Mouse (Mus musculus) lung, embryonic 15.5 days (tissue): ENCODE data around the gene Glra1. TPM values are rescaled to one million over a fixed set of nuclear protein-coding genes. Genes with fewer than 3 reads are reported as not detected.
A peak's percentile ranks its signal among the peaks of the same experiment; 100 is the strongest.
"Not testable (repeated sequence)": the region's sequence is repeated elsewhere in the genome, so short reads cannot be mapped to it uniquely, and the experiment has no call there.

Experiments
- ATAC-seq: fragments of 200-750 bp; cut with Nextera tagmentation; 2 replicates; pipeline ENCODE4 v1.8.0; 2017; ENCODE audit warnings: moderate number of reproducible peaks, borderline replicate concordance; ENCODE audit not compliant: low FRiP score, low TSS enrichment; ENCODE audit errors: extremely low read depth
- H3K27ac ChIP-seq: fragments of 300-500 bp; sonication (generic); 2 replicates; pipeline ENCODE4 v1.5.1; 2015; ENCODE audit warnings: moderate library complexity, mild to moderate bottlenecking, inconsistent platforms
- H3K27me3 ChIP-seq: fragments of 300-500 bp; sonication (generic); 2 replicates; pipeline ENCODE4 v1.6.1; 2015; ENCODE audit warnings: inconsistent platforms
- H3K36me3 ChIP-seq: fragments of 300-500 bp; sonication (generic); 2 replicates; pipeline ENCODE4 v1.6.1; 2015; ENCODE audit warnings: inconsistent platforms
- H3K4me1 ChIP-seq: fragments of 300-500 bp; sonication (generic); 2 replicates; pipeline ENCODE4 v1.6.1; 2015; ENCODE audit warnings: inconsistent platforms
- H3K4me2 ChIP-seq: fragments of 300-500 bp; sonication (generic); 2 replicates; pipeline ENCODE4 v1.6.1; 2015; ENCODE audit warnings: inconsistent platforms, mild to moderate bottlenecking, moderate library complexity
- H3K4me3 ChIP-seq: fragments of 300-500 bp; sonication (generic); 2 replicates; pipeline ENCODE4 v1.5.1; 2015; ENCODE audit warnings: mild to moderate bottlenecking, inconsistent platforms
- H3K9ac ChIP-seq: fragments of 300-500 bp; sonication (generic); 2 replicates; pipeline ENCODE4 v1.6.1; 2015; ENCODE audit warnings: inconsistent platforms
- H3K9me3 ChIP-seq: fragments of 300-500 bp; sonication (generic); 2 replicates; pipeline ENCODE4 v1.6.1; 2016; ENCODE audit warnings: inconsistent platforms
- WGBS: fragments of 180-500 bp; shearing (Covaris S2); methylation state at CpG from one replicate; pipeline ENCODE4 v1.1.7; 2015; 5-methylcytosine and 5-hydroxymethylcytosine counted together
- polyA plus RNA-seq: library from polyadenylated mRNA; unstranded; fragments of >200 nt; fragmentation: Nextera tagmentation; extraction: Ambion mirVana; gene quantifications from 2 replicates; pipeline ENCODE4 v1.2.1, GENCODE M21; 2015

The Glra1 gene
- polyA plus RNA-seq: 0.08 TPM in 1 of 2 replicates, not detected in the other

GRCm38 (mm10) chr11:55607808-55608523, at the start of gene Glra1:
TSS of gene Glra1 (minus strand) at chr11:55608198.
- Histone ChIP-seq H3K4me2 (no peak within 1 kb of the TSS), H3K9ac (no peak within 1 kb of the TSS), H3K4me1 (no peaks in the 10 kb centered on the region), H3K9me3 (no peaks in the 10 kb centered on the region), H3K27me3 (peaks cover 17% of the 10 kb centered on the region), H3K4me3 (no peak within 1 kb of the TSS), H3K36me3 (no peaks in the 10 kb centered on the region), H3K27ac (no peak within 1 kb of the TSS)
- WGBS: 1% methylated on average over 36 of the region's 36 CpGs
- peak; percentile 62; the same call in 1 of the 2 replicates for ATAC-seq

- no peaks in the 10 kb centered on the region for H3K36me3 ChIP-seq
- no peak for ATAC-seq
- WGBS: 31% methylated on average over 4 of the region's 4 CpGs
- H3K9me3 ChIP-seq: no peaks in the 10 kb centered on the region
- H3K9ac ChIP-seq: no peak overlapping the region
- no peaks in the 10 kb centered on the region for H3K4me1 ChIP-seq
- H3K4me3 ChIP-seq: no peak overlapping the region
- H3K4me2 ChIP-seq: no peak overlapping the region
- H3K27ac ChIP-seq: no peak overlapping the region
- no peaks in the 10 kb centered on the region for H3K27me3 ChIP-seq
These were observed 29.0 kb upstream of the Glra1 start for GRCm38 (mm10) chr11:55636961-55637360.

- Histone ChIP-seq H3K27ac (no peak overlapping the region), H3K27me3 (no peaks in the 10 kb centered on the region), H3K4me1 (no peaks in the 10 kb centered on the region), H3K36me3 (no peaks in the 10 kb centered on the region), H3K9ac (no peak overlapping the region), H3K9me3 (no peaks in the 10 kb centered on the region), H3K4me2 (no peak overlapping the region), H3K4me3 (no peak overlapping the region)
- no peak for ATAC-seq
These were observed 25.9 kb upstream of the Glra1 start for GRCm38 (mm10) chr11:55633901-55634300.

- H3K4me2 ChIP-seq, H3K4me1 ChIP-seq, H3K4me3 ChIP-seq, H3K9me3 ChIP-seq, H3K36me3 ChIP-seq, ATAC-seq, H3K27me3 ChIP-seq, H3K27ac ChIP-seq, H3K9ac ChIP-seq: not testable (repeated sequence)
- 63% methylated on average over 8 of the region's 8 CpGs for WGBS
These were observed 6.6 kb upstream of the Glra1 start for GRCm38 (mm10) chr11:55614631-55615030.

- H3K36me3 ChIP-seq: no peaks in the 10 kb centered on the region
- peaks cover 17% of the 10 kb centered on the region for H3K27me3 ChIP-seq
- H3K4me1 ChIP-seq: no peaks in the 10 kb centered on the region
- H3K9me3 ChIP-seq: no peaks in the 10 kb centered on the region
- H3K27ac ChIP-seq: no peak overlapping the region
- WGBS: 2% methylated on average over 12 of the region's 12 CpGs
- H3K4me2 ChIP-seq: no peak overlapping the region
- no peak overlapping the region for H3K4me3 ChIP-seq
- no peak for ATAC-seq
- H3K9ac ChIP-seq: no peak overlapping the region
These were observed 524 bp upstream of the Glra1 start for GRCm38 (mm10) chr11:55608524-55608920.

- WGBS: 8% methylated on average over 26 of the region's 26 CpGs
These were observed 761 bp downstream of the Glra1 start for GRCm38 (mm10) chr11:55607066-55607807.

GRCm38 (mm10) chr11:55601447-55602065, 6.4 kb downstream of the Glra1 start:
- no peak overlapping the region for H3K4me2 ChIP-seq
- H3K4me3 ChIP-seq: no peak overlapping the region
- H3K9ac ChIP-seq: no peak overlapping the region
- H3K9me3 ChIP-seq: no peaks in the 10 kb centered on the region
- no peak overlapping the region for H3K27ac ChIP-seq
- 15% methylated on average over 11 of the region's 11 CpGs for WGBS
- no peaks in the 10 kb centered on the region for H3K4me1 ChIP-seq
- no peak for ATAC-seq
- H3K27me3 ChIP-seq: no peaks in the 10 kb centered on the region; the same call in 1 of the 2 replicates
- no peaks in the 10 kb centered on the region for H3K36me3 ChIP-seq

More at GRCm38 (mm10) chr11:55607066-55607807, 761 bp downstream of the Glra1 start:
- Histone ChIP-seq H3K4me1 (no peaks in the 10 kb centered on the region), H3K27me3 (peaks cover 17% of the 10 kb centered on the region), H3K9me3 (no peaks in the 10 kb centered on the region), H3K9ac (no peak overlapping the region), H3K4me2 (no peak overlapping the region), H3K36me3 (no peaks in the 10 kb centered on the region), H3K27ac (no peak overlapping the region), H3K4me3 (no peak overlapping the region)
- no peak for ATAC-seq

GRCm38 (mm10) chr11:55595726-55596125, 12.3 kb downstream of the Glra1 start:
- no peak for ATAC-seq
- H3K4me1 ChIP-seq: no peaks in the 10 kb centered on the region
- H3K36me3 ChIP-seq: no peaks in the 10 kb centered on the region
- H3K9me3 ChIP-seq: no peaks in the 10 kb centered on the region
- H3K9ac ChIP-seq: no peak overlapping the region
- no peak overlapping the region for H3K27ac ChIP-seq
- WGBS: 79% methylated on average over 1 of the region's 1 CpGs
- H3K4me2 ChIP-seq: no peak overlapping the region
- no peaks in the 10 kb centered on the region for H3K27me3 ChIP-seq
- no peak overlapping the region for H3K4me3 ChIP-seq

- Histone ChIP-seq H3K9ac (no peak overlapping the region), H3K4me1 (no peaks in the 10 kb centered on the region), H3K4me3 (no peak overlapping the region), H3K9me3 (no peaks in the 10 kb centered on the region), H3K36me3 (no peaks in the 10 kb centered on the region), H3K27me3 (no peaks in the 10 kb centered on the region), H3K27ac (no peak overlapping the region), H3K4me2 (no peak overlapping the region)
- ATAC-seq: no peak
- WGBS: 77% methylated on average over 3 of the region's 3 CpGs
These were observed 13.6 kb downstream of the Glra1 start for GRCm38 (mm10) chr11:55594411-55594810.

- H3K27me3 ChIP-seq: no peaks in the 10 kb centered on the region
- no peak for ATAC-seq
- H3K4me1 ChIP-seq: no peaks in the 10 kb centered on the region
- no peak overlapping the region for H3K27ac ChIP-seq
- no peak overlapping the region for H3K9ac ChIP-seq
- 49% methylated on average over 2 of the region's 2 CpGs for WGBS
- H3K4me2 ChIP-seq: no peak overlapping the region
- no peaks in the 10 kb centered on the region for H3K36me3 ChIP-seq
- H3K4me3 ChIP-seq: no peak overlapping the region
- no peaks in the 10 kb centered on the region for H3K9me3 ChIP-seq
These were observed 16.8 kb downstream of the Glra1 start for GRCm38 (mm10) chr11:55591194-55591593.

- Histone ChIP-seq H3K4me3 (no peak overlapping the region), H3K4me2 (no peak overlapping the region), H3K9me3 (no peaks in the 10 kb centered on the region), H3K4me1 (no peaks in the 10 kb centered on the region), H3K27me3 (no peaks in the 10 kb centered on the region), H3K9ac (no peak overlapping the region), H3K27ac (no peak overlapping the region), H3K36me3 (no peaks in the 10 kb centered on the region)
- WGBS: 70% methylated on average over 9 of the region's 9 CpGs
- ATAC-seq: no peak
These were observed 18.4 kb downstream of the Glra1 start for GRCm38 (mm10) chr11:55589376-55590167.
